Mouse (Mus musculus) kidney, embryonic 16.5 days (tissue): ENCODE measurements at regions not wholly inside any gene's neighbourhood (a gene's known extent, or its start where the extent isn't known, plus 50 kb on each side); places are given as distances from the start of the nearest gene placed in this dataset.
A peak's percentile ranks its signal among the peaks of the same experiment; 100 is the strongest.

Source experiments
- ATAC-seq: fragments of 200-750 bp; cut with Nextera tagmentation; 2 replicates; pipeline ENCODE4 v1.8.0; 2017; ENCODE audit warnings: moderate TSS enrichment; ENCODE audit not compliant: low FRiP score, low TSS enrichment
- H3K27ac ChIP-seq: fragments of 300-500 bp; sonication (generic); 2 replicates; pipeline ENCODE4 v1.5.1; 2014; ENCODE audit warnings: low read length
- H3K27me3 ChIP-seq: fragments of 300-500 bp; sonication (generic); 2 replicates; pipeline ENCODE4 v1.6.1; 2014; ENCODE audit warnings: low read length, control low read depth, mixed read lengths; ENCODE audit not compliant: insufficient read depth
- H3K36me3 ChIP-seq: fragments of 300-500 bp; sonication (generic); 2 replicates; pipeline ENCODE4 v1.6.1; 2014; ENCODE audit warnings: low read length, control low read depth, mixed read lengths; ENCODE audit not compliant: insufficient read depth
- H3K4me1 ChIP-seq: fragments of 300-500 bp; sonication (generic); 2 replicates; pipeline ENCODE4 v1.6.1; 2014; ENCODE audit warnings: low read length, control low read depth, mixed read lengths; ENCODE audit not compliant: insufficient read depth
- H3K4me2 ChIP-seq: fragments of 300-500 bp; sonication (generic); replicated peaks from 2 replicates; pipeline ENCODE4 v1.6.1; 2014; ENCODE audit warnings: low read depth, low read length
- H3K4me3 ChIP-seq: fragments of 300-500 bp; sonication (generic); 2 replicates; pipeline ENCODE4 v1.5.1; 2014; ENCODE audit warnings: mild to moderate bottlenecking, low read length
- H3K9ac ChIP-seq: fragments of 300-500 bp; sonication (generic); replicated peaks from 2 replicates; pipeline ENCODE4 v1.6.1; 2014; ENCODE audit warnings: low read length
- H3K9me3 ChIP-seq: fragments of 300-500 bp; sonication (generic); 2 replicates; pipeline ENCODE4 v1.6.1; 2016; ENCODE audit warnings: low read length, control low read depth
- WGBS: fragments of 180-500 bp; shearing (Covaris S2); extraction: QIAGEN DNeasy Blood & Tissue Kit; methylation state at CpG from one replicate; pipeline ENCODE4 v1.1.7; 2014; 5-methylcytosine and 5-hydroxymethylcytosine counted together

DNA sequence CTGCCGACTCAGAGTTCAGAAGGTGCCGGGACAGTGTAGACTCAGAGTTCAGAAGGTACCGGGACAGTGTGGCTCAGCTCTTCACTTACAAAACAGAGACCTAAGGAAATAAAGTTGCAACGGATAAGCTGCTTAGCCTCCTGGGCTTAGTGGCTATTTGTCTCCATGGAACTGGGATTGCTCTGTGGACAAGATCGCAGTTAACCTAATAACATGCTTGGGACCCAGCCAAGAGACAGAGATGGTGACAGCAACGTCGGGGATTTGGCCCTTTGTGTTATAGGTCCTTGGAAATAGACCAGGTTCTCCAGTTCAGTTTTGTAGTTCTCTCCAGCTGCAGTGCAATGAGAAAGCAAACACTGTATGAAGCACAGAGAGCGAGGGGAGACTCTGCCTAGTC lies 549.1 kb upstream of the Adam5 start:
- Histone ChIP-seq H3K4me1 (peaks cover 14% of the 10 kb centered on the region), H3K27me3 (no peaks in the 10 kb centered on the region), H3K36me3 (no peaks in the 10 kb centered on the region), H3K9me3 (no peaks in the 10 kb centered on the region), H3K27ac (no peak overlapping the region), H3K4me3 (no peak overlapping the region), H3K9ac (no peak overlapping the region), H3K4me2 (no peak overlapping the region)
- 45% methylated on average over 8 of the region's 8 CpGs for WGBS
- ATAC-seq = peak; percentile 47; the same call in 1 of the 2 replicates

- H3K27ac ChIP-seq = no peak overlapping the region
- no peaks in the 10 kb centered on the region for H3K9me3 ChIP-seq
- no peak overlapping the region for H3K4me2 ChIP-seq
- no peaks in the 10 kb centered on the region for H3K36me3 ChIP-seq
- H3K9ac ChIP-seq = no peak overlapping the region
- no peak for ATAC-seq
- WGBS = 52% methylated on average over 11 of the region's 11 CpGs
- no peaks in the 10 kb centered on the region for H3K27me3 ChIP-seq
- no peak overlapping the region for H3K4me3 ChIP-seq
- H3K4me1 ChIP-seq = peaks cover 26% of the 10 kb centered on the region
Measured at GRCm38 (mm10) chr8:25370947-25371346, 546.8 kb upstream of the Adam5 start.

- Histone ChIP-seq H3K9me3 (no peaks in the 10 kb centered on the region), H3K4me3 (no peak overlapping the region), H3K36me3 (no peaks in the 10 kb centered on the region), H3K4me1 (peaks cover 29% of the 10 kb centered on the region), H3K4me2 (no peak overlapping the region), H3K9ac (no peak overlapping the region; the same call in 1 of the 2 replicates), H3K27ac (no peak overlapping the region), H3K27me3 (no peaks in the 10 kb centered on the region)
- WGBS = 86% methylated on average over 2 of the region's 2 CpGs
- ATAC-seq = no peak
Measured at GRCm38 (mm10) chr8:25369331-25369730, 545.2 kb upstream of the Adam5 start.

GRCm38 (mm10) chr8:25368561-25369091 lies 544.5 kb upstream of the Adam5 start:
- Histone ChIP-seq H3K9me3 (no peaks in the 10 kb centered on the region), H3K9ac (peak overlapping the region; percentile 50), H3K4me3 (no peak overlapping the region; the same call in 1 of the 2 replicates), H3K4me2 (peak overlapping the region; percentile 41), H3K27ac (peak overlapping the region; percentile 81), H3K27me3 (no peaks in the 10 kb centered on the region), H3K36me3 (no peaks in the 10 kb centered on the region), H3K4me1 (peaks cover 29% of the 10 kb centered on the region)
- 12% methylated on average over 11 of the region's 11 CpGs for WGBS
- peak; percentile 76 for ATAC-seq

DNA sequence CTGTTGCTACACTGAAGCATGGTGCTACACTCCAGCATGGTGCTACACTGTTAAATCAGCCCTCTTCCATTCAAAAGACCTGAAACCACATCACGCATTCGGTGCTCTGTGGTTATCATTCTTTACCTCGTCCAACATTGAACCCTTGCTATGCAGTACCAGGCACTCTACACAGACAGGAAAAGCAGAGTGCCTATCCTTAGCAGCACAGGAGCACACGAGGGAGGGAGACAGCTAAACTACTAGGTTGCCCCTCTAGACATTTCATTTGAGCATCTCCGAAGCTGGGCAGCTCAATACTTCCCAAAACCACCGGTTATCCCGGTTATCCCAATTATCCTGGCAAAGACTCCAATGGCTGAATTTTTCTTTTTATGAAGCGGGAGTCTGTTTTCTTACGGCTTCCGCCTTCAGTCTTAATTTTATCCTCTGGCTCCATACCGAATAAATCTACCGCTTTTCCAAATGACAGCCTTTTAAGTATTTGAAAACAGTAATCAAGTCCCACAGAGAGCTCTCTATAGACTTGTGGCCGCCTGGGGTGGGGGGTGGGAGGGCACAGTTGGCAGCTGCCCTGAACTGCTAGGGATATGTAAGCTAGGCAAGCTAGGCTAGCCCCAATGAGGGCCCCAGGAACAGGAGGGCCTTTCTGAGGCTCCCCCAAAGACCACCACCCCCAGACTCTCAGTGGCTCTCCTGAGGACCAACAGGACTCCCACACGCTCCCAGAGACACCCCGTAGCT lies 543.8 kb upstream of the Adam5 start:
- Histone ChIP-seq H3K9ac (peak overlapping the region; percentile 50), H3K4me2 (peak overlapping the region; percentile 41; the same call in 1 of the 2 replicates), H3K27me3 (no peaks in the 10 kb centered on the region), H3K4me3 (no peak overlapping the region), H3K27ac (peak overlapping the region; percentile 81), H3K4me1 (peaks cover 27% of the 10 kb centered on the region), H3K36me3 (no peaks in the 10 kb centered on the region), H3K9me3 (no peaks in the 10 kb centered on the region)
- ATAC-seq = 0 out of 2 replicates have a peak, but pooled peaks have one; percentile 11
- WGBS = 23% methylated on average over 15 of the region's 15 CpGs

GRCm38 (mm10) chr8:25366181-25366580 lies 542.0 kb upstream of the Adam5 start:
- Histone ChIP-seq H3K4me3 (no peak overlapping the region), H3K4me2 (0 out of 2 replicates have a peak overlapping the region, but pooled peaks have one; percentile 4), H3K27ac (peak overlapping the region; percentile 30; the same call in 1 of the 2 replicates), H3K9me3 (no peaks in the 10 kb centered on the region), H3K9ac (no peak overlapping the region), H3K27me3 (no peaks in the 10 kb centered on the region), H3K4me1 (peaks cover 25% of the 10 kb centered on the region), H3K36me3 (no peaks in the 10 kb centered on the region)
- 33% methylated on average over 3 of the region's 3 CpGs for WGBS
- ATAC-seq = peak; percentile 50; the same call in 1 of the 2 replicates

DNA sequence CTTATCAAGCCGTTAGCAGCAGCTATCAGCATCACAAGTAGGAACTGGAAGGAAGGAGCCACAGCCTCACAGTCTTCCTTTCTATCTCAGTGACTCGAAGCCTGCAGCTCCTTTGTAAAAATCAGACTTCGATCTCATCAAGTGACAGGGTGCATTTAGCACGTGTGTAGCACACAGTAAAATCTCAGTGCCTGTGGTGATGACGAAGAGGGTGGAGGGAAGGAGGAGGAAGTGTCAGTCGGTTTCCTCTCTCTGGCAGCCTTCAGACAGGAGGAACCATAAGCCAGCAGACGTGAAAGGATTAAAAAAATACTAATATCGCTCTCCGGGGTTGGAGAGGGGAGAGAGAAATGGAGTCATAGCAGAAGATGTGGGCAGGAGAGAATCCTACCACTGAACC lies 538.5 kb upstream of the Adam5 start:
- ATAC-seq = no peak
- H3K36me3 ChIP-seq = no peaks in the 10 kb centered on the region
- no peak overlapping the region for H3K27ac ChIP-seq
- no peaks in the 10 kb centered on the region for H3K27me3 ChIP-seq
- peaks cover 9% of the 10 kb centered on the region for H3K4me1 ChIP-seq
- no peak overlapping the region for H3K9ac ChIP-seq
- no peak overlapping the region for H3K4me3 ChIP-seq
- 53% methylated on average over 9 of the region's 9 CpGs for WGBS
- H3K9me3 ChIP-seq = no peaks in the 10 kb centered on the region
- no peak overlapping the region for H3K4me2 ChIP-seq

DNA sequence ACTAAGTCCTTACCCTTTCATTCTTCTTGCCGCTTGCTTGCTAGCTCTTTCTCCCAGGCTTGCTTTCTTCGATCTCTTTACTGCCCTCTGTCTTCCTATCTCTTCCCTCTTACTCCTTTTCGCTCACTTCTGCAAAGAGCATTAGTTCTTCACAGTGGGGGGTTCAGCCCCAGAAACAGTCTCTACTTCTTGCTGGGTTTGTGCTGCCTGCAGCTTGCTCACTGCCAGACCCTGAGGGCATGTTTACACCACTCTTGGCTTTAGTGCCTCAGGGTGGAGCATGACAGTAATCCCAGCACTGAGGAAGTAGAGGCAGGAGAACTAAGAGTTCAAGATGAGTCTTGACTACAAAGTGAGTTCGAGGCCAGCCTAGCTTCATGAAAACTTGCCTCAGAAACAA lies 538.0 kb upstream of the Adam5 start:
- no peak for ATAC-seq
- 84% methylated on average over 4 of the region's 4 CpGs for WGBS
- Histone ChIP-seq H3K36me3 (no peaks in the 10 kb centered on the region), H3K4me3 (no peak overlapping the region), H3K9ac (no peak overlapping the region), H3K27ac (no peak overlapping the region), H3K27me3 (no peaks in the 10 kb centered on the region), H3K4me1 (peaks cover 7% of the 10 kb centered on the region), H3K9me3 (no peaks in the 10 kb centered on the region), H3K4me2 (no peak overlapping the region)

- WGBS = 86% methylated on average over 5 of the region's 5 CpGs
- Histone ChIP-seq H3K9me3 (0 out of 2 replicates have a peak, but pooled peaks cover 2% of the 10 kb centered on the region), H3K9ac (no peak overlapping the region), H3K36me3 (no peaks in the 10 kb centered on the region), H3K4me2 (no peak overlapping the region), H3K27ac (no peak overlapping the region), H3K4me3 (no peak overlapping the region), H3K27me3 (no peaks in the 10 kb centered on the region), H3K4me1 (peaks cover 7% of the 10 kb centered on the region)
- ATAC-seq = no peak
Measured at GRCm38 (mm10) chr8:25361420-25361819, 537.3 kb upstream of the Adam5 start.

- H3K9ac ChIP-seq = no peak overlapping the region
- 77% methylated on average over 12 of the region's 12 CpGs for WGBS
- H3K9me3 ChIP-seq = 0 out of 2 replicates have a peak, but pooled peaks cover 2% of the 10 kb centered on the region
- no peaks in the 10 kb centered on the region for H3K36me3 ChIP-seq
- H3K27ac ChIP-seq = no peak overlapping the region
- no peaks in the 10 kb centered on the region for H3K27me3 ChIP-seq
- H3K4me3 ChIP-seq = no peak overlapping the region
- no peak for ATAC-seq
- peaks cover 12% of the 10 kb centered on the region for H3K4me1 ChIP-seq
- no peak overlapping the region for H3K4me2 ChIP-seq
Measured at GRCm38 (mm10) chr8:25358539-25359165, 534.5 kb upstream of the Adam5 start.
